Comparison of ENCODE assay signal across 9 mouse cellular contexts in the genomic region with DNA sequence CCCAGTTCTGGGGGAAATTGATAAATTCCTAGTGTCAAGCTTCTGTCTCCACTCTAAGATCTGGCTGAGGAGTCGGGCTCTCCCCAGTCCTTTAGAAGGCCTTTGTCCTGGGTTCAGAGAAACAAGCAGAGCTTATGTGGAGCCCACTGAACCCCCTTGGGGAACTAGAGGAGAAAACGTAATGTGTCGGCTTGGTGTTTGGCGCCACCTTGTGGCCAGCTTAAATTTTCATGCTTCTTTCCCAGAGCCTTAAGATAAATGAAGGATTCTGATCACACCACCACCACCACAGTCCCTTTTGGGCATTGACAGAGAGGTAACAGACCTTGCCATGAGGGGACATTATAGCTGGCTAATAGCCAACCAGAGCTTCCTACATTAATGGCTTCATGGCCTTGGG. TPM values are rescaled to one million over a fixed set of nuclear protein-coding genes. Genes with fewer than 3 reads are reported as not detected.
DNase-seq lines count a peak whose midpoint lies in the region; ATAC-seq and TF ChIP-seq lines count a peak whose summit lies in the region.
"Had no signal": no experiment of that assay in that cellular context is flagged by ENCODE, and none has a peak within 500 bp of the region (broad histone marks: within the 10 kb centered on the region; RNA-seq: fewer than 3 reads in every experiment).

No protein-coding gene starts in this region.

- H3K27me3 ChIP-seq in kidney, adult 2 months (replicated peaks; ENCODE audit: control insufficient read depth, insufficient read depth, low read length): no peaks in the 10 kb centered on the region
- peaks cover 14% of the 10 kb centered on the region for H3K27me3 ChIP-seq in kidney, embryonic 15.5 days
- no peaks in the 10 kb centered on the region for H3K27me3 ChIP-seq in liver, embryonic 14.5 days (ENCODE audit: control insufficient read depth, insufficient read depth, low read length)

- no peaks in the 10 kb centered on the region for H3K36me3 ChIP-seq in kidney, adult 2 months (ENCODE audit: control insufficient read depth, insufficient read depth, low read length)
- no peaks in the 10 kb centered on the region for H3K36me3 ChIP-seq in kidney, embryonic 15.5 days
- H3K36me3 ChIP-seq in liver, embryonic 14.5 days (replicated peaks; ENCODE audit: control insufficient read depth, insufficient read depth, low read depth): no peaks in the 10 kb centered on the region
- H3K36me3 ChIP-seq: heart, embryonic 13.5 days had no signal

- no peak for TF ChIP-seq EP300 in liver, embryonic 14.5 days (IDR thresholded peaks at IDR 0.05; ENCODE audit: low read depth)

- under 1% methylated on average over 4 of the region's 4 CpGs for WGBS in kidney, adult 2 months
- 7% methylated on average over 4 of the region's 4 CpGs for WGBS in kidney, embryonic 15.5 days
- 3% methylated on average over 4 of the region's 4 CpGs for WGBS in liver, embryonic 14.5 days (ENCODE audit: insufficient replicate concordance)

- no peak overlapping the region for H3K9ac ChIP-seq in kidney, embryonic 15.5 days
- no peak overlapping the region for H3K9ac ChIP-seq in liver, embryonic 14.5 days (replicated peaks)
- H3K9ac ChIP-seq: heart, embryonic 13.5 days had no signal

- H3K27ac ChIP-seq in kidney, adult 2 months (ENCODE audit: insufficient read depth, low read depth, low read length): no peak overlapping the region
- no peak overlapping the region for H3K27ac ChIP-seq in kidney, embryonic 15.5 days
- H3K27ac ChIP-seq in liver, embryonic 14.5 days: no peak overlapping the region
- H3K27ac ChIP-seq: heart, embryonic 13.5 days had no signal

- no peak overlapping the region for H3K4me3 ChIP-seq in kidney, adult 2 months (ENCODE audit: insufficient read depth, low read depth, low read length)
- no peak overlapping the region for H3K4me3 ChIP-seq in kidney, embryonic 15.5 days (replicated peaks)
- no peak overlapping the region for H3K4me3 ChIP-seq in liver, embryonic 14.5 days (ENCODE audit: insufficient read depth in 1 of 2, low read depth in 2 of 2, low read length in 2 of 2)
- H3K4me3 ChIP-seq: heart, embryonic 13.5 days had no signal

- TF ChIP-seq CTCF in kidney, adult 2 months (conservative IDR thresholded peaks at IDR 0.05; ENCODE audit: insufficient read depth, insufficient read length, low read depth, low read length): peak; percentile 74
- TF ChIP-seq CTCF in liver, embryonic 14.5 days (IDR thresholded peaks at IDR 0.05; ENCODE audit: low read depth): peak; percentile 82

- no peak for TF ChIP-seq POLR2A in kidney, adult 2 months (IDR thresholded peaks at IDR 0.05; ENCODE audit: low read depth, low read length)

- H3K4me2 ChIP-seq in kidney, embryonic 15.5 days: no peak overlapping the region
- H3K4me2 ChIP-seq in liver, embryonic 14.5 days (ENCODE audit: low read depth): no peak overlapping the region
- H3K4me2 ChIP-seq: heart, embryonic 13.5 days had no signal

- H3K9me3 ChIP-seq in kidney, embryonic 15.5 days (replicated peaks): no peaks in the 10 kb centered on the region
- H3K9me3 ChIP-seq in liver, embryonic 14.5 days (ENCODE audit: control insufficient read depth, low read length): no peaks in the 10 kb centered on the region
- H3K9me3 ChIP-seq: heart, embryonic 13.5 days had no signal

- no peak for ATAC-seq in kidney, embryonic 15.5 days (replicated peaks; ENCODE audit: low FRiP score)
- ATAC-seq in liver, embryonic 14.5 days (ENCODE audit: insufficient read depth): no peak
- no peak for ATAC-seq in activated CD4-positive, CD25-positive, alpha-beta regulatory T cell, adult 4 months

- peak; percentile 50 for DNase-seq in kidney, adult 2 months
- peak; percentile 47 for DNase-seq in T-cell, adult 2 months (ENCODE audit: low spot score)
- DNase-seq in cerebellum, postnatal 4 days (ENCODE audit: low spot score in 2 of 2): peak; percentile 78 to 85
- peak; percentile 79 for DNase-seq in hindlimb bud, embryonic 11.5 days (ENCODE audit: extremely low spot score, low read depth, low spot score)
- DNase-seq in liver, embryonic 14.5 days (ENCODE audit: low read depth in 3 of 3, low spot score in 3 of 3): peak; percentile 31 to 37 (median 37)
- peak; percentile 93 for DNase-seq in right cerebral cortex, postnatal 4 days

- H3K4me1 ChIP-seq in kidney, adult 2 months (ENCODE audit: control insufficient read depth, insufficient read depth, low read length): no peaks in the 10 kb centered on the region
- peaks cover 19% of the 10 kb centered on the region for H3K4me1 ChIP-seq in kidney, embryonic 15.5 days
- peaks cover 0 to 6% of the 10 kb centered on the region in 2 experiments; a peak in 2 of 4 replicates for H3K4me1 ChIP-seq in liver, embryonic 14.5 days (replicated peaks; ENCODE audit: control insufficient read depth in 2 of 2, insufficient read depth in 2 of 2, low read length in 1 of 2)

RNA-seq across cellular contexts. Expression of a gene that starts 0.7 kb away (rescaled TPM):
- not detected in 2 replicates for polyA plus RNA-seq in kidney, adult 2 months (2012; rRNA removed)
- 0.30 and 0.38 TPM in 2 replicates for polyA plus RNA-seq in kidney, embryonic 15.5 days (2015; fragmentation: Nextera tagmentation; extraction: Ambion mirVana)
- 0.11 TPM in 2 replicates for polyA plus RNA-seq in liver, embryonic 14.5 days (2012; rRNA removed)
- polyA plus RNA-seq in liver, embryonic 14.5 days (2014; fragmentation: Nextera tagmentation; extraction: Ambion mirVana): 0.11 and 0.14 TPM in 2 replicates
- under 1 TPM in 1 of 2 experiments, not detected in 1; 0.33 TPM for polyA plus RNA-seq in activated CD4-positive, CD25-positive, alpha-beta regulatory T cell, adult 4 months (2017; shearing (Covaris generic))

RNA-seq across cellular contexts. Expression of a gene that starts 3.8 kb away (rescaled TPM):
- polyA plus RNA-seq in kidney, adult 2 months (2012; rRNA removed): 0.39 and 0.55 TPM in 2 replicates
- 122 and 131 TPM in 2 replicates for polyA plus RNA-seq in kidney, embryonic 15.5 days (2015; fragmentation: Nextera tagmentation; extraction: Ambion mirVana)
- 12.1 and 13.0 TPM in 2 replicates for polyA plus RNA-seq in liver, embryonic 14.5 days (2012; rRNA removed)
- 18.5 and 21.4 TPM in 2 replicates for polyA plus RNA-seq in liver, embryonic 14.5 days (2014; fragmentation: Nextera tagmentation; extraction: Ambion mirVana)
- polyA plus RNA-seq in activated CD4-positive, CD25-positive, alpha-beta regulatory T cell, adult 4 months (2017; shearing (Covaris generic)): 1 to 10 TPM; 9.5 to 9.7 TPM

Comparison
In these comparisons a context has a peak if more than half of its experiments do, and no peak if none do; other contexts are left out.
1. DNase-seq: peak in every context shown above with its lines; median percentile 93 in right cerebral cortex, postnatal 4 days; 82 in cerebellum, postnatal 4 days; 79 in hindlimb bud, embryonic 11.5 days; 50 in kidney, adult 2 months; 47 in T-cell, adult 2 months; 37 in liver, embryonic 14.5 days.